Mouse (Mus musculus) CD4-positive, CD25-positive, alpha-beta regulatory T cell, adult 4 months (primary cell): ENCODE data around the gene Tceal7. TPM values are rescaled to one million over a fixed set of nuclear protein-coding genes. Genes with fewer than 3 reads are reported as not detected.
"Not testable (repeated sequence)": the region's sequence is repeated elsewhere in the genome, so short reads cannot be mapped to it uniquely, and the experiment has no call there.

Source experiments
- ATAC-seq: one replicate; pipeline ENCODE4 v1.8.0; 2017
- polyA plus RNA-seq, 2 experiments: library from polyadenylated mRNA; unstranded; fragments of 100-300 nt; shearing (Covaris generic); gene quantifications; one replicate each; pipeline ENCODE4 v1.2.1; 2017

The Tceal7 gene
- polyA plus RNA-seq, result not detected

- ATAC-seq, result not testable (repeated sequence)
Measured at GRCm38 (mm10) chrX:136214729-136215677, at the start of gene Tceal7, which contains the start of gene Bex1. Gene Tceal7 (plus strand): TSS chrX:136214779. Gene Bex1 (minus strand): TSS chrX:136215513.

- ATAC-seq, result no peak
Measured at GRCm38 (mm10) chrX:136170625-136171024, 44.0 kb upstream of the Tceal7 start.

GRCm38 (mm10) chrX:136171189-136172117, 43.1 kb upstream of the Tceal7 start:
- no peak for ATAC-seq

- ATAC-seq, result no peak
Measured at GRCm38 (mm10) chrX:136172118-136172551, 42.4 kb upstream of the Tceal7 start, which contains the start of gene Tceal8. Gene Tceal8 (minus strand): TSS chrX:136172342.

GRCm38 (mm10) chrX:136172786-136173185, 41.8 kb upstream of the Tceal7 start:
- ATAC-seq, result no peak

- ATAC-seq, result no peak
Measured at GRCm38 (mm10) chrX:136180897-136181553, 33.6 kb upstream of the Tceal7 start.

GRCm38 (mm10) chrX:136183107-136183506, 31.5 kb upstream of the Tceal7 start:
- ATAC-seq, result no peak

- no peak for ATAC-seq
Measured at GRCm38 (mm10) chrX:136195193-136195944, 19.2 kb upstream of the Tceal7 start.

- ATAC-seq, result no peak
Measured at GRCm38 (mm10) chrX:136196873-136197272, 17.7 kb upstream of the Tceal7 start.

GRCm38 (mm10) chrX:136203257-136203656, 11.3 kb upstream of the Tceal7 start:
- no peak for ATAC-seq

- ATAC-seq, result no peak
Measured at GRCm38 (mm10) chrX:136203664-136204066, 10.9 kb upstream of the Tceal7 start, which contains the start of gene Tceal5. Gene Tceal5 (minus strand): TSS chrX:136203876.

- ATAC-seq, result no peak
Measured at GRCm38 (mm10) chrX:136204406-136204805, 10.2 kb upstream of the Tceal7 start.

GRCm38 (mm10) chrX:136213396-136213795, 1.2 kb upstream of the Tceal7 start:
- no peak for ATAC-seq

GRCm38 (mm10) chrX:136216303-136216702, 1.7 kb downstream of the Tceal7 start:
- no peak for ATAC-seq

GRCm38 (mm10) chrX:136223714-136224113, 9.1 kb downstream of the Tceal7 start:
- ATAC-seq, result no peak

GRCm38 (mm10) chrX:136227768-136228167, 13.2 kb downstream of the Tceal7 start:
- no peak for ATAC-seq

GRCm38 (mm10) chrX:136238118-136238517, 23.5 kb downstream of the Tceal7 start:
- peak; percentile 56 for ATAC-seq

- no peak for ATAC-seq
Measured at GRCm38 (mm10) chrX:136243181-136243580, 28.6 kb downstream of the Tceal7 start.

- peak; percentile 92 for ATAC-seq
Measured at GRCm38 (mm10) chrX:136244574-136245229, 30.1 kb downstream of the Tceal7 start, which contains the start of gene Tceal9. Gene Tceal9 (plus strand): TSS chrX:136245079.

GRCm38 (mm10) chrX:136245521-136246071, 31.0 kb downstream of the Tceal7 start:
- peak; percentile 33 for ATAC-seq
